Mouse (Mus musculus): ENCODE measurements around the gene Grin2d. TPM values are rescaled to one million over a fixed set of nuclear protein-coding genes. Genes with fewer than 3 reads are reported as not detected.

Grin2d gene
- polyA plus RNA-seq, 1 experiment, result 0.65 TPM

DNA sequence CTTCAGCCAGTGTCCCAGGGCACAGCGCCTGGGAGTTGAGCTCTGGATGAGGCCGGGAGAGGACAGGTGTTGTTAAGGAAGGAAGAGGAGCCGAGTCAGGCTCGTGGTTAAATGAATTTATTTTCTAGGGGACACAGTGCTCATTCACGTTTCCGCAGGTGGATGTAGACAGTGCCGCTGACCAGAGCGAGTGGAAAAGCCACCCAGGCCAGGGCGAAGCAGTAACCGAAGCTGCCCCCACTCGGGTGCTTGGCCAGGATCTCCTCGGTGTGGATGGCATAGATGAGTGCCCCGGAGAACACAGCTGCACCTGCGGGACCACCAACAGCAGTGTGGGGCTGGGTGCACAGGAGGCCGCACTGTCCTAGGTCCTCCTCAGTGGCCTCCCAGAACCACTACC, 39.7 kb upstream of the Grin2d start:
- H3ac ChIP-seq (ENCODE audit: control insufficient read depth, insufficient read length), result no peak overlapping the region
- H3K4me2 ChIP-seq (ENCODE audit: low read depth), result peak overlapping the region; percentile 99
- H3K36me3 ChIP-seq (ENCODE audit: control insufficient read depth, insufficient read depth), result no peaks in the 10 kb centered on the region
- peaks cover 15% of the 10 kb centered on the region for H3K79me2 ChIP-seq (ENCODE audit: control insufficient read depth, insufficient read depth)
- H3K4me3 ChIP-seq, result no peak overlapping the region
- TF ChIP-seq MYOD1 (IDR thresholded peaks at IDR 0.05; ENCODE audit: control insufficient read depth in 1 of 3, insufficient read length in 2 of 3, low read depth in 2 of 3) (no peak), MAX (IDR thresholded peaks at IDR 0.05; ENCODE audit: low read depth) (no peak), E2F4 (IDR thresholded peaks at IDR 0.05; ENCODE audit: insufficient read depth) (no peak)
- no peaks in the 10 kb centered on the region for H3K27me3 ChIP-seq (ENCODE audit: control insufficient read depth, insufficient read depth, insufficient read length)

DNA sequence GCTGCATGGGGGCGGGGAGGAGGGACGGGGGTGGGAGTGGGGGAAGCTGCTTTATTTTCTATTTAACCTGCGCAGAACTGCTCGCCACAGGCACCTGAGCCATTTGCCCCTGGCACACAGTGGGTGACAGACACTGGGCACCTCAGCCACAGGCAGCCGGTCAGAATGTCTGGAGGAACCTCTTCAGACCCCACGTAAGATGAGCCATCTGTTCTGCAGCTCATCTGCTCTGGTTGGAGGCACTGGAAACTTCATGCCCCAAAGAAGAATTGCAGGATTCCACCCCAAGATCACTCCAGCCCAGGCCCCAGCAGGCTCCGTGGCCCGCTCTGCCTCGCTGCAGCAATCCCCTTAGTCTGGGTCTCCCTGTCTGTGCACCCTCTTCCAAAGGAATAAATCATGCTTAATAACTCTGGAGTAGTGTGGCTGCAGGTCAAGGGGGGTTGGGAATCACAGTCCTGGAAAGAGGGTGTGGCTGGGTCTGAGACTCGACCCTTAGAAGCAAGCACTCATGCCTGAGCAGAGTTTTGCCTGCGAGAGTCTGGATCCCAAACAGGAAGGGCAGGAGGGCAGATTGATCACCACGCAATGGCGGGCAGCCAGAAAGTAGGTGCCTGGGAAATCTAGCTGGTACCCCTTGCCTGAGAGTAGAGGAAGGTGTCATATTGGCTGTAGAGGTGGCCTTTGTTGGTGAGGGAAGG, 39.0 kb upstream of the Grin2d start:
- Histone ChIP-seq H3K4me3 (no peak overlapping the region), H3K4me2 (ENCODE audit: low read depth) (peak overlapping the region; percentile 99), H3ac (ENCODE audit: control insufficient read depth, insufficient read length) (no peak overlapping the region), H3K27me3 (ENCODE audit: control insufficient read depth, insufficient read depth, insufficient read length) (no peaks in the 10 kb centered on the region), H3K79me2 (ENCODE audit: control insufficient read depth, insufficient read depth) (peaks cover 15% of the 10 kb centered on the region), H3K36me3 (ENCODE audit: control insufficient read depth, insufficient read depth) (no peaks in the 10 kb centered on the region)
- TF ChIP-seq USF1 (IDR thresholded peaks at IDR 0.05; ENCODE audit: low read depth), result no peak
- TF ChIP-seq CEBPB (IDR thresholded peaks at IDR 0.05; ENCODE audit: insufficient read depth, poor library complexity, severe bottlenecking), result no peak
- TF ChIP-seq TCF12 (IDR thresholded peaks at IDR 0.05; ENCODE audit: insufficient read depth, poor library complexity, severe bottlenecking), result no peak
- peak in 1 of 3 experiments; percentile 1 for TF ChIP-seq MYOD1 (IDR thresholded peaks at IDR 0.05; ENCODE audit: control insufficient read depth in 1 of 3, insufficient read length in 2 of 3, low read depth in 2 of 3)
- peak; percentile 59 for TF ChIP-seq POLR2AphosphoS2 (IDR thresholded peaks at IDR 0.05; ENCODE audit: insufficient read length, low read depth)

DNA sequence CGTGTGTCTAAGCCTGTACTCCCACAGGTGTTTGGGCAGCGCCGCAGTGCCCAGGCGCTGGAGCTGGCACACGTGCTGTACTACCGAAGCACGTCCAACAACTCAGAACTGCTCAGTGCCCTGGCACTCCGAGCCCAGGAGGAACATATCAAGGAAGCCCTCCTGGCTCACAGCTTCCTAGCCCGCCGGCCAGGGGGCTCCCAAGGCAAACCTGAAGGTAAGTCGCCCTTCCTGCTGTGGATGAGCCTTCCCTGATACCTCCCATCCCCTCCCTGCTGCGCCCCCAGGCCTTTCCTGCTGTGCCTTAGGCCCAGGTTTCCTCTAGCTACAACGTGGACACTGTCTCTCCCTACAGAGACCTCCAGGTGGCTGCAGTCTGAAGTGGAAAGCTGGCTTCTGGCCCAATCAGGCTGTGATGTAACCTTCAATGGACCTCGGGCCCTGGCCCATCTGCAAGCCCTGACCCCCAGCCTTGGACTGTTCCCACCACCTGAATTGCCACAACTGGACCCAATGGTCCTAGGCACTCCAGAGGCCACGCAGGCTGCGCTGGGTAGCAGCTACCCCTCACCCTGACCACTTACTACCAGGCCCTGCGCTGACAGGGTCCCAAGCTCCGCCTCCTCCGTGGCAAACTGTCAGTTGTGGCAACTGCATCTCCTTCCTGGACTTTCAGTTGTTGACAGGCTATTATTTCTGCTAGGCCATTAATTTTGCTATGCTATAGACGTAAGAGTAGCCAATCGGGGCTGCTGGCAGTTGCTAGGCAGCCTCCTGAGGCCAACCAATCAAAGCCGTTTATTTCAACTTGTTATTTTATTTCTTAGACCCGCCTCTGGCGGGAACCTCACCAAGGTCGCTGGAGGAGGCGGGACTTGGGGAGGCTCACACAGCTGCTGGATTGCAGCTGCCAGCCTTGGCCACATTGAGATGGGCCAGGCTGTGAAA, 38.2 kb upstream of the Grin2d start:
- Histone ChIP-seq H3K36me3 (ENCODE audit: control insufficient read depth, insufficient read depth) (no peaks in the 10 kb centered on the region), H3K4me2 (ENCODE audit: low read depth) (peak overlapping the region; percentile 62), H3K79me2 (ENCODE audit: control insufficient read depth, insufficient read depth) (peaks cover 15% of the 10 kb centered on the region), H3K27me3 (ENCODE audit: control insufficient read depth, insufficient read depth, insufficient read length) (no peaks in the 10 kb centered on the region), H3ac (ENCODE audit: control insufficient read depth, insufficient read length) (no peak overlapping the region), H3K4me3 (no peak overlapping the region)
- TF ChIP-seq E2F4 (IDR thresholded peaks at IDR 0.05; ENCODE audit: insufficient read depth) (peak; percentile 51), USF1 (IDR thresholded peaks at IDR 0.05; ENCODE audit: low read depth) (no peak), MYOD1 (IDR thresholded peaks at IDR 0.05; ENCODE audit: control insufficient read depth in 1 of 3, insufficient read length in 2 of 3, low read depth in 2 of 3) (peak in 2 of 3 experiments; percentile 84 to 86), MAX (IDR thresholded peaks at IDR 0.05; ENCODE audit: low read depth) (no peak), TCF3 (IDR thresholded peaks at IDR 0.05; ENCODE audit: insufficient read length, low read depth) (peak; percentile 48), POLR2A (IDR thresholded peaks at IDR 0.05; ENCODE audit: insufficient read length, low read depth) (peak; percentile 37), SRF (IDR thresholded peaks at IDR 0.05; ENCODE audit: control insufficient read depth, insufficient read length, low read depth) (no peak), MYOG (IDR thresholded peaks at IDR 0.05; ENCODE audit: control insufficient read depth in 1 of 3, insufficient read depth in 1 of 3, insufficient read length in 2 of 3, low read depth in 2 of 3) (peak; percentile 33 to 81 (median 76)), TCF12 (IDR thresholded peaks at IDR 0.05; ENCODE audit: insufficient read depth, poor library complexity, severe bottlenecking) (peak; percentile 22), POLR2AphosphoS2 (IDR thresholded peaks at IDR 0.05; ENCODE audit: insufficient read length, low read depth) (peak; percentile 79)

DNA sequence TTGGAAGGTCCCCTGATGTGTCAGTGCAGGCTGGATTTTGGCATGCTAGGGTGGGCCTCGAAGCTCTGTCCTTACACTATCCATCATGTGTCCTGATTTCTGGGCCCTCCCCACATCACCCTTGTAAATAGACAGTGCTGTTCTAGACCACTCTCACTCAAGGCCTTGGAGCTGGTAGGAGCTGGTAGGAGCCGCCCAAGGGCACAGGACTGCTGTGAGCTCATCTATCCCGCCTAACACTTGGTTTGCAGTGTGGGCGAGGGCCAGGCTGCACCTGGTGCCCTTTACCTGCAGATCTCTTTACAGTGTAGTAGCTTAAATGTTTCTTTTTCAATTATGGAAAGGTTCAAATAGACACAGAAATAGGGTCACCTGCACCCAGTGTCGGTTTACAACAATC, 36.8 kb upstream of the Grin2d start:
- TF ChIP-seq TCF3 (IDR thresholded peaks at IDR 0.05; ENCODE audit: insufficient read length, low read depth) (no peak), MAX (IDR thresholded peaks at IDR 0.05; ENCODE audit: low read depth) (no peak), CEBPB (IDR thresholded peaks at IDR 0.05; ENCODE audit: insufficient read depth, poor library complexity, severe bottlenecking) (no peak), USF1 (IDR thresholded peaks at IDR 0.05; ENCODE audit: low read depth) (no peak), POLR2A (IDR thresholded peaks at IDR 0.05; ENCODE audit: insufficient read length, low read depth) (no peak), MYOD1 (IDR thresholded peaks at IDR 0.05; ENCODE audit: control insufficient read depth in 1 of 3, insufficient read length in 2 of 3, low read depth in 2 of 3) (no peak), E2F4 (IDR thresholded peaks at IDR 0.05; ENCODE audit: insufficient read depth) (no peak), MYOG (IDR thresholded peaks at IDR 0.05; ENCODE audit: control insufficient read depth in 1 of 3, insufficient read depth in 1 of 3, insufficient read length in 2 of 3, low read depth in 2 of 3) (no peak)
- Histone ChIP-seq H3K4me2 (ENCODE audit: low read depth) (no peak overlapping the region), H3K27me3 (ENCODE audit: control insufficient read depth, insufficient read depth, insufficient read length) (no peaks in the 10 kb centered on the region), H3K36me3 (ENCODE audit: control insufficient read depth, insufficient read depth) (no peaks in the 10 kb centered on the region), H3ac (ENCODE audit: control insufficient read depth, insufficient read length) (no peak overlapping the region), H3K4me3 (no peak overlapping the region), H3K79me2 (ENCODE audit: control insufficient read depth, insufficient read depth) (peaks cover 10% of the 10 kb centered on the region)

DNA sequence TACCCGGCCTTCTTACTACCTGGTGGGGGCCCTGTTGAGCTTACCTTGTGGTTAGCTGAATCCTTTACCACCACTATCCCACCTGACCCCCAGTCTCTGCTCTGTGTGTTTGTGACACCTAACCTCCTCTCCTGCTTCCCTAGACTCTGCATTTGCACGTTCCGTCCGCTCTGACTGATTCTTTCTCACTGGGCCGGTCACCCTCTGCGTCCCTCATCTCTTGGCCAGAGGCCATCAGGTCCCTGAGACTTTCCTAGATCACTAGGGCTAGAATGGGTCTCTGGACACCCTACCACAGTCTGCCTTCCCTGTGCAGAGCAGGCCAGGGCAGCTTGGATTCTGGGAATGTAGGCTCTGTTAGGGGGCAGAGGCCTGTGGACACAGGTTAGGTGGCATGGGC, 35.9 kb upstream of the Grin2d start:
- Histone ChIP-seq H3K4me3 (no peak overlapping the region), H3ac (ENCODE audit: control insufficient read depth, insufficient read length) (no peak overlapping the region), H3K27me3 (ENCODE audit: control insufficient read depth, insufficient read depth, insufficient read length) (no peaks in the 10 kb centered on the region), H3K36me3 (ENCODE audit: control insufficient read depth, insufficient read depth) (peaks cover 3% of the 10 kb centered on the region), H3K79me2 (ENCODE audit: control insufficient read depth, insufficient read depth) (peaks cover under 1% of the 10 kb centered on the region), H3K4me2 (ENCODE audit: low read depth) (no peak overlapping the region)
- TF ChIP-seq TCF12 (IDR thresholded peaks at IDR 0.05; ENCODE audit: insufficient read depth, poor library complexity, severe bottlenecking), result no peak
- no peak for TF ChIP-seq MYOD1 (IDR thresholded peaks at IDR 0.05; ENCODE audit: control insufficient read depth in 1 of 3, insufficient read length in 2 of 3, low read depth in 2 of 3)
- TF ChIP-seq MAX (IDR thresholded peaks at IDR 0.05; ENCODE audit: low read depth), result no peak

All from myocyte (in vitro differentiated cells).